Mouse (Mus musculus) megakaryocyte, embryonic 14.5 days (primary cell): Measurements from ENCODE around the gene 6030408B16Rik.

ENCODE experiments used
- FLI1 ChIP-seq: IDR thresholded peaks from 2 replicates; pipeline ENCODE4 v1.6.1; 2012; ENCODE audit warnings: low read length, inconsistent platforms, mixed read lengths
- GATA1 ChIP-seq: IDR thresholded peaks from 3 replicates; pipeline ENCODE4 v1.6.1; 2012; ENCODE audit warnings: mixed read lengths, low read length, inconsistent platforms, borderline replicate concordance

DNA sequence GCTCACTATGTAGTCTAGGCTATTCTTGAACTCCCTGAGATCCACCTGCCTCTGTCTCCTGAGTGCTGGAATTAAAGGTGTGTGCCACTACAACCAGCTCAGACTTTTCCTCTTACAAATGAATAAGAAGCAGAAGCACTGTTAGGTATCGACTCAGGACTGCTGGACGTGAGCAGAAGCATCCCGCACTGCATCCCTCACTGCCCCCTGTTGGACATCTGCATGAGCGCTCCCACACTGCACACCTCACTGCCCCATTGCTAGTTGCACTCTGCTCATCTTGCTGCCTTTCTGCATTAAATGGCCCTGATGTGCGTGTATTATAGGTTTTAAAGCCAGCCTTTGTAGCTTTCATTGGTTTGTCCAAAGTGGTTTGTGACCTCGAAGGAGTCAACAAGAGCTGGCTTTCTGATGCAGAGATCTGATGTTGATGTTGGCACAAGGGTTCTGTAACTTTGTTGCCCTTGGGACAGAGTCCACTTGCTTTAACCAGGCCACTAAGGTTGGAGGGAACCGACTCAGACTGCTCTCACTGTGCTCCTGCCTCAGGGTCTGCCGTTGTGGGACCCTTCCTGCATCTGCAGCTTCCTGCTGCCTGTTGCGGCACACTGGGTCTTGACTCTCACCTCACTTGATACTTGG, 6.8 kb upstream of the 6030408B16Rik start:
- TF ChIP-seq GATA1 = no peak
- TF ChIP-seq FLI1 = no peak
